8 mouse cellular contexts compared by ENCODE assay signal in genomic region chrX:169320668-169321005, GRCm38 (mm10). TPM values are rescaled to one million over a fixed set of nuclear protein-coding genes. Genes with fewer than 3 reads are reported as not detected.
DNase-seq lines count a peak whose midpoint lies in the region; ATAC-seq lines count a peak whose summit lies in the region.
"Not testable (repeated sequence)": the region's sequence is repeated elsewhere in the genome, so short reads cannot be mapped to it uniquely, and the experiment has no call there.

No protein-coding gene starts in this region.

- peak overlapping the region; percentile 45 for H3K4me3 ChIP-seq in embryonic facial prominence, embryonic 11.5 days (ENCODE audit: low read depth, low read length)
- H3K4me3 ChIP-seq in forebrain, embryonic 16.5 days (replicated peaks; ENCODE audit: low read length), result peak overlapping the region; percentile 67
- H3K4me3 ChIP-seq in hindbrain, embryonic 11.5 days (ENCODE audit: low read depth, low read length), result peak overlapping the region; percentile 58
- H3K4me3 ChIP-seq in kidney, embryonic 15.5 days (replicated peaks), result peak overlapping the region; percentile 63
- H3K4me3 ChIP-seq in liver, embryonic 12.5 days, result peak overlapping the region; percentile 69
- H3K4me3 ChIP-seq in midbrain, embryonic 10.5 days, result peak overlapping the region; percentile 64
- peak overlapping the region; percentile 54 for H3K4me3 ChIP-seq in neural tube, embryonic 14.5 days (ENCODE audit: low read depth, low read length)

- 31% methylated on average over 15 of the region's 15 CpGs for WGBS in embryonic facial prominence, embryonic 11.5 days
- 28% methylated on average over 15 of the region's 15 CpGs for WGBS in forebrain, embryonic 16.5 days
- 42% methylated on average over 15 of the region's 15 CpGs for WGBS in hindbrain, embryonic 11.5 days
- WGBS in kidney, embryonic 15.5 days, result 39% methylated on average over 15 of the region's 15 CpGs
- 20% methylated on average over 15 of the region's 15 CpGs for WGBS in liver, embryonic 12.5 days (ENCODE audit: insufficient replicate concordance)
- WGBS in midbrain, embryonic 10.5 days, result 32% methylated on average over 15 of the region's 15 CpGs
- WGBS in neural tube, embryonic 14.5 days, result 42% methylated on average over 15 of the region's 15 CpGs

- H3K9ac ChIP-seq in embryonic facial prominence, embryonic 11.5 days (replicated peaks; ENCODE audit: low read length); hindbrain, embryonic 11.5 days (ENCODE audit: low read depth, low read length); liver, embryonic 12.5 days: not testable (repeated sequence)
- H3K9ac ChIP-seq in forebrain, embryonic 16.5 days (replicated peaks; ENCODE audit: low read depth, low read length), result peak overlapping the region; percentile 74; the same call in 1 of the 2 replicates
- 0 out of 2 replicates have a peak overlapping the region, but pooled peaks have one; percentile 10 for H3K9ac ChIP-seq in kidney, embryonic 15.5 days
- H3K9ac ChIP-seq in neural tube, embryonic 14.5 days (replicated peaks; ENCODE audit: low read depth, low read length), result peak overlapping the region; percentile 63; the same call in 1 of the 2 replicates

- not testable (repeated sequence) for H3K36me3 ChIP-seq in embryonic facial prominence, embryonic 11.5 days (replicated peaks; ENCODE audit: control insufficient read depth, insufficient read depth, low read depth, low read length); forebrain, embryonic 16.5 days (ENCODE audit: control insufficient read depth, insufficient read depth); hindbrain, embryonic 11.5 days (ENCODE audit: control insufficient read depth, insufficient read depth, low read length); kidney, embryonic 15.5 days; liver, embryonic 12.5 days; midbrain, embryonic 10.5 days; neural tube, embryonic 14.5 days (ENCODE audit: control insufficient read depth, insufficient read depth, low read length)

- not testable (repeated sequence) for H3K27ac ChIP-seq in embryonic facial prominence, embryonic 11.5 days (replicated peaks; ENCODE audit: low read depth, low read length); hindbrain, embryonic 11.5 days (ENCODE audit: low read depth, low read length); kidney, embryonic 15.5 days; neural tube, embryonic 14.5 days (ENCODE audit: low read depth, low read length)
- H3K27ac ChIP-seq in forebrain, embryonic 16.5 days (ENCODE audit: low read length), result peak overlapping the region; percentile 80; the same call in 1 of the 2 replicates
- H3K27ac ChIP-seq in liver, embryonic 12.5 days, result 0 out of 2 replicates have a peak overlapping the region, but pooled peaks have one; percentile 10
- H3K27ac ChIP-seq in midbrain, embryonic 10.5 days (replicated peaks), result peak overlapping the region; percentile 90

- not testable (repeated sequence) for H3K4me1 ChIP-seq in embryonic facial prominence, embryonic 11.5 days (ENCODE audit: control insufficient read depth, insufficient read depth, low read length); forebrain, embryonic 16.5 days (replicated peaks; ENCODE audit: control insufficient read depth, insufficient read depth, low read length); hindbrain, embryonic 11.5 days (replicated peaks; ENCODE audit: control insufficient read depth, insufficient read depth, low read length); kidney, embryonic 15.5 days; midbrain, embryonic 10.5 days; neural tube, embryonic 14.5 days (ENCODE audit: control insufficient read depth, insufficient read depth, low read length)
- peaks cover 12% of the 10 kb centered on the region; the same call in 1 of the 2 replicates for H3K4me1 ChIP-seq in liver, embryonic 12.5 days

- H3K27me3 ChIP-seq in embryonic facial prominence, embryonic 11.5 days (ENCODE audit: control insufficient read depth, insufficient read depth, low read length); forebrain, embryonic 16.5 days (replicated peaks; ENCODE audit: control insufficient read depth, insufficient read depth, low read length); hindbrain, embryonic 11.5 days (ENCODE audit: control insufficient read depth, insufficient read depth, low read length); kidney, embryonic 15.5 days; liver, embryonic 12.5 days (replicated peaks); neural tube, embryonic 14.5 days (ENCODE audit: control insufficient read depth, insufficient read depth, low read length): not testable (repeated sequence)
- peaks cover 69% of the 10 kb centered on the region for H3K27me3 ChIP-seq in midbrain, embryonic 10.5 days (ENCODE audit: low read depth, poor library complexity, severe bottlenecking)

- DNase-seq in CD4-positive, CD25-positive, alpha-beta regulatory T cell, adult 2 months (ENCODE audit: low read depth, low spot score), result peak; percentile 3
- not testable (repeated sequence) for DNase-seq in embryonic facial prominence, embryonic 11.5 days (ENCODE audit: low spot score); hindbrain, embryonic 11.5 days (ENCODE audit: low spot score); midbrain, embryonic 10.5 days (ENCODE audit: low spot score)

- not testable (repeated sequence) for ATAC-seq in embryonic facial prominence, embryonic 11.5 days (replicated peaks; ENCODE audit: insufficient number of reproducible peaks, low FRiP score, low TSS enrichment, low read depth); forebrain, embryonic 16.5 days; kidney, embryonic 15.5 days (replicated peaks; ENCODE audit: low FRiP score); neural tube, embryonic 14.5 days (ENCODE audit: low read depth)
- ATAC-seq in hindbrain, embryonic 11.5 days (ENCODE audit: low FRiP score), result peak; percentile 63
- ATAC-seq in liver, embryonic 12.5 days, result peak; percentile 22

- H3K9me3 ChIP-seq in embryonic facial prominence, embryonic 11.5 days (replicated peaks; ENCODE audit: control insufficient read depth, low read length); forebrain, embryonic 16.5 days (ENCODE audit: control insufficient read depth, low read length); hindbrain, embryonic 11.5 days (ENCODE audit: control insufficient read depth, low read length); kidney, embryonic 15.5 days (replicated peaks); liver, embryonic 12.5 days (replicated peaks); midbrain, embryonic 10.5 days (replicated peaks); neural tube, embryonic 14.5 days (ENCODE audit: control insufficient read depth, low read length): not testable (repeated sequence)

- H3K4me2 ChIP-seq in embryonic facial prominence, embryonic 11.5 days (ENCODE audit: low read depth, low read length), result peak overlapping the region; percentile 16
- H3K4me2 ChIP-seq in forebrain, embryonic 16.5 days (ENCODE audit: low read length), result peak overlapping the region; percentile 45
- peak overlapping the region; percentile 11; the same call in 1 of the 2 replicates for H3K4me2 ChIP-seq in hindbrain, embryonic 11.5 days (replicated peaks; ENCODE audit: low read depth, low read length)
- H3K4me2 ChIP-seq in kidney, embryonic 15.5 days, result peak overlapping the region; percentile 55
- H3K4me2 ChIP-seq in liver, embryonic 12.5 days, result peak overlapping the region; percentile 75
- peak overlapping the region; percentile 18; the same call in 1 of the 2 replicates for H3K4me2 ChIP-seq in neural tube, embryonic 14.5 days (ENCODE audit: low read depth, low read length)

RNA-seq across cellular contexts. Expression of gene Hccs, which starts 0.5 kb away (rescaled TPM):
- polyA plus RNA-seq in embryonic facial prominence, embryonic 11.5 days (2014; fragmentation: Nextera tagmentation; extraction: Ambion mirVana), result 43.6 and 48.8 TPM in 2 replicates
- 34.3 and 42.9 TPM in 2 replicates for polyA plus RNA-seq in forebrain, embryonic 16.5 days (2015; fragmentation: Nextera tagmentation; extraction: Ambion mirVana)
- polyA plus RNA-seq in hindbrain, embryonic 11.5 days (2014; fragmentation: Nextera tagmentation; extraction: Ambion mirVana), result 54.6 TPM in 2 replicates
- 32.3 and 33.0 TPM in 2 replicates for polyA plus RNA-seq in kidney, embryonic 15.5 days (2015; fragmentation: Nextera tagmentation; extraction: Ambion mirVana)
- 24.4 and 25.3 TPM in 2 replicates for polyA plus RNA-seq in liver, embryonic 12.5 days (2016; fragmentation: Nextera tagmentation; extraction: Ambion mirVana)
- polyA plus RNA-seq in midbrain, embryonic 10.5 days (2016; fragmentation: Nextera tagmentation; extraction: Ambion mirVana), result 42.4 and 43.9 TPM in 2 replicates
- polyA plus RNA-seq in neural tube, embryonic 14.5 days (2014; fragmentation: Nextera tagmentation; extraction: Ambion mirVana), result 42.1 and 42.9 TPM in 2 replicates

Comparison
In these comparisons a context has a peak if more than half of its experiments do, and no peak if none do; other contexts are left out.
1. H3K4me2 ChIP-seq: peak in every context shown above with its lines; median percentile 75 in liver, embryonic 12.5 days; 55 in kidney, embryonic 15.5 days; 45 in forebrain, embryonic 16.5 days; 18 in neural tube, embryonic 14.5 days; 16 in embryonic facial prominence, embryonic 11.5 days; 11 in hindbrain, embryonic 11.5 days.